Mouse (Mus musculus) neural tube, embryonic 15.5 days (tissue): ENCODE measurements around the gene Nfib. TPM values are rescaled to one million over a fixed set of nuclear protein-coding genes. Genes with fewer than 3 reads are reported as not detected.

Experiments
- ATAC-seq: fragments of 200-750 bp; cut with Nextera tagmentation; 2 replicates; pipeline ENCODE4 v1.8.0; 2017; ENCODE audit warnings: mild to moderate bottlenecking, moderate TSS enrichment, moderate library complexity; ENCODE audit not compliant: low FRiP score
- H3K27ac ChIP-seq: fragments of 300-500 bp; sonication (generic); replicated peaks from 2 replicates; pipeline ENCODE4 v1.5.1; 2015; ENCODE audit warnings: mild to moderate bottlenecking, inconsistent platforms
- H3K27me3 ChIP-seq: fragments of 300-500 bp; sonication (generic); replicated peaks from 2 replicates; pipeline ENCODE4 v1.6.1; 2015; ENCODE audit warnings: inconsistent platforms
- H3K36me3 ChIP-seq: fragments of 300-500 bp; sonication (generic); 2 replicates; pipeline ENCODE4 v1.6.1; 2015; ENCODE audit warnings: inconsistent platforms
- H3K4me1 ChIP-seq: fragments of 300-500 bp; sonication (generic); 2 replicates; pipeline ENCODE4 v1.6.1; 2015; ENCODE audit warnings: inconsistent platforms
- H3K4me2 ChIP-seq: fragments of 300-500 bp; sonication (generic); 2 replicates; pipeline ENCODE4 v1.6.1; 2015; ENCODE audit warnings: inconsistent platforms, mild to moderate bottlenecking, moderate library complexity
- H3K4me3 ChIP-seq: fragments of 300-500 bp; sonication (generic); replicated peaks from 2 replicates; pipeline ENCODE4 v1.5.1; 2015; ENCODE audit warnings: mild to moderate bottlenecking, inconsistent platforms
- H3K9ac ChIP-seq: fragments of 300-500 bp; sonication (generic); replicated peaks from 2 replicates; pipeline ENCODE4 v1.6.1; 2015; ENCODE audit warnings: mild to moderate bottlenecking, inconsistent platforms
- H3K9me3 ChIP-seq: fragments of 300-500 bp; sonication (generic); replicated peaks from 2 replicates; pipeline ENCODE4 v1.6.1; 2016; ENCODE audit warnings: inconsistent platforms
- WGBS: fragments of 180-500 bp; shearing (Covaris S2); methylation state at CpG from one replicate; pipeline ENCODE4 v1.1.7; 2015; ENCODE audit warnings: mixed read lengths; 5-methylcytosine and 5-hydroxymethylcytosine counted together
- polyA plus RNA-seq: library from polyadenylated mRNA; unstranded; fragments of >200 nt; fragmentation: Nextera tagmentation; extraction: Ambion mirVana; gene quantifications from 2 replicates; pipeline ENCODE4 v1.2.1, GENCODE M21; 2015

The Nfib gene
- polyA plus RNA-seq, 1 experiment from 2014 or later: 58.4 TPM

DNA sequence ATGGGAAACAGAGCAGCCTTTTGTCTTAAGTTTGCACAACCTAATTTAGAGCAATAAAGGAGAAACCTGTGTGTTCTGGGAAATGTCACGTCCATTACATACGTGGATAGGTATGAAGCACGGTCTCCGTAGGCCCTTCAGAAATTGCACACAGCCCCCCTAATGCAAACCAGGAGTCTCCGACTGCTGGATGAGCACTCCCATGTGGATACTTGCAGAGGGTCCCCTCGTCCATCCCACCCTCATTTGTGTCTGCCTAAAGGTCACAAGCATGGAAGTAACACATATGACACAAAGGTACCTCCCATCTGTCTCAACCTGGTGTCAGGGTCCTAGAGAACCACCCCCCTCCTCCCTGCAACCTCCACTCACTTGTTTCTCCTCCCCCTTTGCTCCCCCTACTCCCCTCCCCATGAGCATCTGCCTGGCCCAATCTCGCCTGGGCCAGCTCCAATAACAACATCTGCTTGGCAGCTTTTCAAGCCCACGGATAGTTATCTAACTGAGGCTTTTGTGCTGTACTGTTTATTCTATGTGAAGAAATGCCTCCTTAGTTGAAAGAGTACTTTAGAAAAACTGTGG, 241.4 kb downstream of the Nfib start:
- Histone ChIP-seq H3K4me2 (peak overlapping the region; percentile 26), H3K9me3 (no peaks in the 10 kb centered on the region), H3K27ac (peak overlapping the region; percentile 56)

DNA sequence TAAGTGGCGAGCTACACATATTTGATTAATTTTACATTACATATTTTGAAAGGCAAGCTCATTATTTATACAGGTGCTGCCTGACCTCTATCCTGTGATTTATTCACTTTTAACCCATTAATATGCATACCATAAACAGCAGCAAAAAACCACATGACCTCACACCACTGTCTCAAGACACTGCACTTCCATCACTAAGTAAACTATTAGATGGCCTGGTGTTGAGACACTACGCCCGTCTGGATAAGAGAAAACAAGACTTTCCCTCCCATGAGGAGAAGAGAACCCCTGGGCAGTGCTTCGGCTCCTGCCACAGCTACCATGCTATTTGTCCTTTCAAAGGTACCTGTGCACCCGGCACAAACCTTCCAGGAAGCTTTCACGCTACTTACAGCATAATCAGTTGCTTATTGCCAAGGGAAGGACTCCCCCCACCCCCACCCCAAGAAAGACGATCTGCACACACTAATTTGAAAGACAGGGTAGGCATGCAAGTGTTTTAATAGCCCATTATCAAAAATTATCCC, 242.3 kb downstream of the Nfib start:
- Histone ChIP-seq H3K9me3 (no peaks in the 10 kb centered on the region), H3K27ac (peak overlapping the region; percentile 33; the same call in 1 of the 2 replicates), H3K4me1 (peaks cover 39% of the 10 kb centered on the region), H3K9ac (no peak overlapping the region), H3K4me2 (no peak overlapping the region), H3K36me3 (no peaks in the 10 kb centered on the region), H3K4me3 (no peak overlapping the region), H3K27me3 (no peaks in the 10 kb centered on the region)
- ATAC-seq: no peak
- WGBS: 38% methylated on average over 7 of the region's 7 CpGs

More for the DNA sequence above, 241.4 kb downstream of the Nfib start:
- peaks cover 39% of the 10 kb centered on the region for H3K4me1 ChIP-seq
- H3K36me3 ChIP-seq: no peaks in the 10 kb centered on the region
- H3K27me3 ChIP-seq: no peaks in the 10 kb centered on the region
- no peak overlapping the region for H3K4me3 ChIP-seq
- WGBS: 30% methylated on average over 8 of the region's 8 CpGs
- peak; percentile 49 for ATAC-seq
- no peak overlapping the region for H3K9ac ChIP-seq

DNA sequence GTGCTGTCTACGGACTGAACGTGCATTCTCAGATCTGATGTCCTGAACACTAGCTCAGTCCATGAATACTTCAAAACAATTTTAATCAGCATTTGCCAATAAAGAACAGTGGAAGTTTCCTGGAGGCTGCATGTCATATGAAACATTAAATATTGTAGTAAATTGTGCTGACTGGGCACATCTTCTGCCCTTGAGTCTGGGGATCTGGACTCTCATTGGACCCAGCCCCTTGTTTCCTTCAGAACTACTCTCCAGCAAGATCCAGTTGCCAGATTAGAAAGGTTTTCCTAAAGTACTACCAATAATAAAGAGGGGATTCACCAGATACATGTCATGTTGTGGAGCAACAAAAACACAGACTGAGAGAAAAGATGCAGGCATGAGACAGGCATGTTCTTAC, 243.9 kb downstream of the Nfib start:
- Histone ChIP-seq H3K9me3 (no peaks in the 10 kb centered on the region), H3K36me3 (no peaks in the 10 kb centered on the region), H3K27ac (no peak overlapping the region), H3K4me3 (no peak overlapping the region), H3K4me2 (no peak overlapping the region), H3K4me1 (peaks cover 37% of the 10 kb centered on the region), H3K9ac (no peak overlapping the region), H3K27me3 (no peaks in the 10 kb centered on the region)
- ATAC-seq: no peak
- 93% methylated on average over 2 of the region's 2 CpGs for WGBS

DNA sequence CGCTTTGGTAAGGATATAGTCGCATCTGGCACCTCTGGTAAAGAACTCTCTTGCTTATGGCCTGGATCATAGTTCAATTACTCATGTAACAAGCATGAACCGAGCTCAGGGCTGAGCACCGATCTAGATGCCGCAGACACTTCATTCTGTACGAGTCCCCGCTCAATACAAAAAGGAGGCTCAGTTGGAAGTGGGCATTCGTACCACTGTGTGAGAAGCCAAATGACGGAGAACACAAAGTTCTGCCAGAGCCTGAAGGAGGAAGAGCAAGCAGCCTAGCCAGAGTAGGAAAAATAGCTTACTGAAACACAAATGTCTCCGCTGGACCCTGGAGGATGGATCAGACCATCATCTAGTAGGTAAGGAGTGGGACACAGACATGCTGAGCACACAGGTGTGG, 246.7 kb downstream of the Nfib start:
- Histone ChIP-seq H3K4me2 (no peak overlapping the region), H3K36me3 (no peaks in the 10 kb centered on the region), H3K9me3 (no peaks in the 10 kb centered on the region), H3K4me1 (peaks cover 23% of the 10 kb centered on the region), H3K9ac (no peak overlapping the region), H3K27ac (no peak overlapping the region), H3K27me3 (no peaks in the 10 kb centered on the region), H3K4me3 (no peak overlapping the region)
- no peak for ATAC-seq
- 93% methylated on average over 10 of the region's 10 CpGs for WGBS

DNA sequence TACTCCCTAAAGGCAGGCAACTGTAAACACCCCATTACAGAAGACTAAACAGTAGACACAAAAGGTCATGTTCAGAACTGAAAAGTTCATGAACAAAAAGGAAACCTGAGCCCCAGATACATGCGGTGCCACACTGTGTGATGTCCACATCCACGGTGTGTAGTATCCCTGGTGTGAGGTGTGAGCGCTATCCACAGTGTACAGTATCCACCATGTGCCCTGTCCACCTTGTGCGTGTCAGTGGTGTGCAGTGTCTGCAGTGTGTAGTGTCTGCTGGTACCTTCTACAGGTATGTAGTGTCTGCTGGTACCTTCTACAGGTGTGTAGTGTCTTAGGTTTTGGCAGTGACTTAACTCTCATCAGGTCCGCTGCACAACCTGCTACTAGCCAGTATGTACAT, 248.6 kb downstream of the Nfib start:
- no peaks in the 10 kb centered on the region for H3K36me3 ChIP-seq
- 89% methylated on average over 5 of the region's 5 CpGs for WGBS
- no peaks in the 10 kb centered on the region for H3K27me3 ChIP-seq
- no peak overlapping the region for H3K4me2 ChIP-seq
- H3K9ac ChIP-seq: no peak overlapping the region
- peaks cover 16% of the 10 kb centered on the region; the same call in 1 of the 2 replicates for H3K4me1 ChIP-seq
- ATAC-seq: no peak
- no peak overlapping the region for H3K4me3 ChIP-seq
- H3K9me3 ChIP-seq: no peaks in the 10 kb centered on the region
- no peak overlapping the region for H3K27ac ChIP-seq

DNA sequence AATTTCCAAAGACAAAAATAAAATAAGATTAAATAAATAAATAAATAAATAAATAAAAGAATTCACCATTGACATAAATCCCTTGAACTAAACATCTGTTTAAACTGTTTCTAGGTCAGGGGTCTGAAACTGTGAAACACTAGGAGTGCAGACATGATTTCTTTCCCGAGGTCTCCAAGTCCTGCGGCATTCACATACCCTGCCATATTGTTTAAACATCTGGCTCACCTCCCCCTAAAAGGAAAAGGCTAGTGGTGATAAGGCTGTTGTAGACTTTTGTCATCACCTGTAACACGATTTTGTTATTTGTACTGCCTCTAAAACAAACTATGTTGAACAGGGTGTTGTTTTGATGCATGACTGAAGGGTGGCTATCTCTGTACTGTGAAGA, 249.2 kb downstream of the Nfib start:
- Histone ChIP-seq H3K27me3 (no peaks in the 10 kb centered on the region), H3K9ac (no peak overlapping the region), H3K4me2 (no peak overlapping the region), H3K9me3 (no peaks in the 10 kb centered on the region), H3K4me1 (peaks cover 16% of the 10 kb centered on the region; the same call in 1 of the 2 replicates), H3K4me3 (no peak overlapping the region), H3K36me3 (no peaks in the 10 kb centered on the region), H3K27ac (no peak overlapping the region)
- WGBS: 60% methylated on average over 3 of the region's 3 CpGs
- no peak for ATAC-seq

DNA sequence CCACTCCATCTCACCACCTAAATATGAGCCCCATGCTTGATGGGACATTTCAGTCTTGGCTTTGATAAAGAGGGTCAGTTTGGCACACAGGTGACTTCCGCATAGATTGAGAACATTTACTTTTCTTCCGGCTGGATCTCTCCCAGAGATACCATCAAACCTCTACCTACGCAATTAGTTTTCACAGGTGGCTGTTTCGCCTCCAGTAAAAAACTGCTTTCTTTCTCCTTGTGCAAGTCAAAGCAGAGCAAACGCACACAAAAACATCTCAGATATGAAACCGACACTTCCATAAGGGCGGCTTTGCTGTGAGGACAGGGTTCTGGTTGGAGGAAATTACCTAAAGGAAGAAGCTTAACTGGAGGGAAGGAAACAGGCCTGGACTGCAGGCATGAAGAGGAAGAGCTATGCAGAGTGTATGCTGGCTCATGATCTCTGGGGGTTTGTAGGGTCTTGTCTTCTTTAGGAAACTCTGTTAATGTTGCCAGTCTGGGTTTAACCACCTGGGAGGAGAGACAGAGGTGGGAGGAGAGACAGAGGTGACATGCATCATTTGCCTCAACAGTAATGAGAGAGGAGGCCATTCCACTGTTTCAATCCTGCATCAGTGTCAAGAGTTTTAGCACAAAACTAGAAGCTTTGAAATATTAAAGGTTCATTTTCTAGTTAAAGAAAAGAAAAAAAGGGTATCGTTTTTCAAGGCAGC, 249.8 kb downstream of the Nfib start:
- 90% methylated on average over 8 of the region's 8 CpGs for WGBS
- H3K9me3 ChIP-seq: no peaks in the 10 kb centered on the region
- no peaks in the 10 kb centered on the region for H3K36me3 ChIP-seq
- no peak overlapping the region for H3K4me2 ChIP-seq
- no peak overlapping the region for H3K4me3 ChIP-seq
- no peak overlapping the region for H3K27ac ChIP-seq
- ATAC-seq: no peak
- H3K9ac ChIP-seq: no peak overlapping the region
- H3K27me3 ChIP-seq: no peaks in the 10 kb centered on the region
- peaks cover 16% of the 10 kb centered on the region; the same call in 1 of the 2 replicates for H3K4me1 ChIP-seq

DNA sequence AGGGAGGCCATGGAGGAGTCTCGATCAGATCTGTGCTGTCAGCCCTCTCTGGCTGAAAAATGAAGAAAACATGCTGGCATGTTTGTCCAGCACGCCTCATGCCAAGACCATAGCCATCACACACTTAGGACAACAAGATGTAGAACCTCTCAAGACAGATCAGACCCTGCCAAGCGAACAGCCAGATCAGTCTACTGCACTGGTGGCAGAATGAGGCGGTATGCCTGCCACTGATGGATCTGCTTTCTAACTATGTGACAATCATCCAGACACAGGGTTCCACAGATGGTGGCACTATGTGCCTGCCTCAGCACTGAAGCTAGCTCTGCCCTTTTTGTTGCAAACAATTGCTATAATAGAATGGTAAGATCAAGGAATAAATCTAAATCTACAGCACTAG, 250.6 kb downstream of the Nfib start:
- no peak overlapping the region for H3K27ac ChIP-seq
- no peaks in the 10 kb centered on the region for H3K36me3 ChIP-seq
- no peak overlapping the region for H3K4me2 ChIP-seq
- no peak overlapping the region for H3K4me3 ChIP-seq
- no peak overlapping the region for H3K9ac ChIP-seq
- peaks cover 16% of the 10 kb centered on the region; the same call in 1 of the 2 replicates for H3K4me1 ChIP-seq
- H3K9me3 ChIP-seq: no peaks in the 10 kb centered on the region
- 88% methylated on average over 4 of the region's 4 CpGs for WGBS
- H3K27me3 ChIP-seq: no peaks in the 10 kb centered on the region
- no peak for ATAC-seq

DNA sequence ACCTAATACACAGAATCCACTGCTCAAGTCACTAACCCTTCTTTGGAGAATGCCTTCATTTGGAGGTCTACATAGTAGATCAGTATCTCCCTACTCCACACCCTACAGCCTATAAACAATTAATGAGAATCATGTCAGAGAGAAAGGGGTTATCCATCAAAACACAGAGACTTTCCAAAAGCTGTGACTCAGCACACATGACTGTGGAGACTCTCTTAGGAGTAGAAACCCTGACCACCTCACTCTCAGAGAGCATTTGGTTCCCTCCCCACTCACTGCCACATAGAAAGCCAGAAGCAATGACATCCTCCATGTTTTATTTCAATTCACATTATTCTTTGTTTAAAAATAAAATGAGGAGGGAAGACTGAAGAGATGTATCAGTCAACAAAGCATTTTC, 252.2 kb downstream of the Nfib start:
- Histone ChIP-seq H3K27me3 (no peaks in the 10 kb centered on the region), H3K4me2 (no peak overlapping the region), H3K4me1 (0 out of 2 replicates have a peak, but pooled peaks cover 19% of the 10 kb centered on the region), H3K4me3 (no peak overlapping the region), H3K9me3 (no peaks in the 10 kb centered on the region), H3K9ac (no peak overlapping the region), H3K27ac (no peak overlapping the region), H3K36me3 (no peaks in the 10 kb centered on the region)
- ATAC-seq: no peak

DNA sequence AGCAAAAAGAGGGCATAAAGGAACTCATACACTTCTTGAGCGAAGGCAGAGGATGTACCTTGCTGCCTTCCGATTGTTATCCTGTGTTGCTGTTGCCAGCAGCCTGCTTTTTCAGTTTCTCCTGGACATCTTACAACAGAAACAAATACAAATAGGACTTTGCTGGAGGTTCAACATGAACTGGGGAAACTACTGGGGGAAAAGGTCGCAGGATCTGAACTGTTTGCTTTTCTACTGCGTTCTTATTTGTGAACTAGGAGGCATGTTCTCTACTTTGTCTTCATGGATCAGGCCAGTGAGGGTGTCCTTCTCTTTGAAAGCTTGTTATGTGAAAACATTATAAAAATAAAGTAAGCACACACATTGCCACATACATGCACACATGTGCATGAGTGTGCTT, 252.6 kb downstream of the Nfib start:
- H3K9me3 ChIP-seq: no peaks in the 10 kb centered on the region
- H3K27ac ChIP-seq: no peak overlapping the region
- no peaks in the 10 kb centered on the region for H3K27me3 ChIP-seq
- no peak overlapping the region for H3K9ac ChIP-seq
- no peak overlapping the region for H3K4me2 ChIP-seq
- no peak for ATAC-seq
- no peak overlapping the region for H3K4me3 ChIP-seq
- no peaks in the 10 kb centered on the region for H3K36me3 ChIP-seq
- H3K4me1 ChIP-seq: peaks cover 19% of the 10 kb centered on the region; the same call in 1 of the 2 replicates
- 83% methylated on average over 4 of the region's 4 CpGs for WGBS

DNA sequence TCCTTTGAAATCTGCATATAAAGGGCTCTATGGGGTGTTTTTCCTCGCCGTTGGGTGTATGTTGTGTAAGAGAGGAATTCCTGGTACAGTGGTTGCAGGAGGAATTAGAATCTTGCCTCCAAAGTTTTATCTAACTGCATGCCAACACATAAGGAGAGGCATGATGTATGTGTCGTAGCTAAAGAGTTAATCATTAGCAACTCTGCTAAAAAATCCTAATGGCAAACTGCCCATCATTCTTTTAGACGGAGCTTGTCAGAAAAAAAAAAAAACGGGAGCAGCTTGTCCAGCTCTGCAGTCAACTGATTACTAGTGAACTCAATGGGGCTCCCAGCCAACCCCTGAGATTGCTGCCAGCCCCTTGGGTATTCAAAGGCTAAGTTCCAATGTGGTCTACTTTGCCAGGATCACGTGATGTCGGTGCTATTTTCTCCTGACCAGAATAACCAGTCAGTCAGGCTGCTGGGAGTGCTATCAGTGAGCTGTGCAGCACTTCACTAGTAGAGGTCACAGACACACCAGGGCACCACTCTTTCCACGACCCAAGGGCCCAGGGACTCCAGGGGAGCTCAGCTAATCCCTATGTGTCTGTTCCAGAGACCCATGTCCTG, 258.4 kb downstream of the Nfib start:
- ATAC-seq: peak; percentile 62
- 10% methylated on average over 8 of the region's 8 CpGs for WGBS
- H3K27me3 ChIP-seq: no peaks in the 10 kb centered on the region
- H3K4me1 ChIP-seq: peaks cover 34% of the 10 kb centered on the region
- H3K4me2 ChIP-seq: no peak overlapping the region
- H3K27ac ChIP-seq: no peak overlapping the region; the same call in 1 of the 2 replicates
- H3K9ac ChIP-seq: no peak overlapping the region
- no peak overlapping the region for H3K4me3 ChIP-seq
- H3K36me3 ChIP-seq: no peaks in the 10 kb centered on the region
- no peaks in the 10 kb centered on the region for H3K9me3 ChIP-seq

DNA sequence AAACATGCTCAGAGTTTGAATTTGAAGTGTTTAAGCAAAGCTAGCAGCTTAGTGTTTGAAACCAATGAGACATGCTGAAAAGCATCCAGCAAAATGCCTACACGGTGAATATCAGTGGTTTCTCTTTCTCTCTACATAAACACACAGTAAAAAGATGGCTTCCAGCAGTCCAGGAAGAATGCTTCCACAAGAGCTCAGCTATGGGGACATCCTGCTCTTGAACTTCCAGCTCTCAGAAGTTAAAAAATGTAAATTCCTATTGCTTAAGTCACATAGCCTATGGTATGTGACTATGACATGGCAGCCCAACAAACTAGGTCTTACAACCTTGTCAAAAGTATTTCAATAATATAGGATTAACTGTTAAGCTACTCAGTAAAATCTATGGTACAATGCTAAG, 261.5 kb downstream of the Nfib start:
- WGBS: 71% methylated on average over 1 of the region's 1 CpGs
- Histone ChIP-seq H3K4me3 (no peak overlapping the region), H3K36me3 (no peaks in the 10 kb centered on the region), H3K4me1 (peaks cover 38% of the 10 kb centered on the region), H3K4me2 (no peak overlapping the region), H3K27ac (no peak overlapping the region), H3K27me3 (no peaks in the 10 kb centered on the region), H3K9me3 (no peaks in the 10 kb centered on the region), H3K9ac (no peak overlapping the region)
- no peak for ATAC-seq
